Mouse (Mus musculus): ENCODE measurements around the gene Fam126b.
"Not testable (repeated sequence)": the region's sequence is repeated elsewhere in the genome, so short reads cannot be mapped to it uniquely, and the experiment has no call there.

Fam126b gene

GRCm38 (mm10) chr1:58570437-58570836 is 15.7 kb downstream of the Fam126b start:
- no peak for DNase-seq (ENCODE audit: inconsistent ontology term)

DNA sequence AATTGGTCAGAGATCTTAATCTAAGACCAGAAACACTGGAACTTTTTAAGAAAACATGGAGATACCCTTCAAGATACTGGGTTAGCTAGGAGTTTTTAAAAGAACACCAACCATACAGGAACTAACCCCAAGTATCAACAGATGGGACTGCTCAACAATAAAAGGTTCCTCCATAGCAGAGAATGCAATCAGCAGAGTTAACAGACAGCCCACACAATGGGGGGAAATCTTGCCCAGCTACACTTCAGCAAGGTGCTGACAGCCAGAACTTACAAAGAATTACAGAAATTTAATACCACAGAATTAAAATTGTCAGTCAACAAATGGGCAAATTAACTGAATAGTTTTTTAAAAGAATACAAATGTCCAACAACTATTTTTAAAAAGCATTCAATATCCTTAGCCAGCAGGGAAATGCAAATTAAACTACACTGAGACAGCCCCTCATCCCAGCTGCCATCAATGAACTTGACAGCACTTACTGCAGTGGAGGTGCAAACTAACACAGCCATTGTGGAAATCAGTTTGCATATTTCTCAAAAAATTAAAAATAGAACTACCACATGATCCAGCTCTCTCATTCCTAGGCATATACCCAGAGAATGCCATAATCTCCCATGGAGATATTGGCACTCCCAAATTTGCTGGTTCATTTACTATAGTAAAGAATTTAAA is 17.5 kb downstream of the Fam126b start:
- DNase-seq (ENCODE audit: inconsistent ontology term): no peak

DNA sequence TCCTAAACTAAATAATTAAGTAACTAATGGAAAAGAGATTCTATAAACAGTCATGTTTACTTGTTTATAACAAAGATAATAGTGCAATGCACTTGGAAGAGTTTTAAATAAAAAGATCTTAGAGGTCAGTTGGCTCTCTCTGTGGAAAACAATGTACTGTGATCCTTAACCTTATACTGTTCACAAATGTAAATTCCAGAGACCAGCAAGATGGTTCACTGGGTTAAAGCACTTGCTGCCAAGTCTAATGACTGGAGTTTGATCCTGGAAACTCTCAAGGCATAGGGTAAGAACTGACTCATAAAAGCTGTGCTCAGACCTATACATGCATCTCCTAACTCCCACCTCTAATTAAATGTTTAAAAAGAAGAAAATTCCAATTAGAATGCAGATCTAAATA is 19.5 kb downstream of the Fam126b start:
- DNase-seq (ENCODE audit: inconsistent ontology term): no peak

DNA sequence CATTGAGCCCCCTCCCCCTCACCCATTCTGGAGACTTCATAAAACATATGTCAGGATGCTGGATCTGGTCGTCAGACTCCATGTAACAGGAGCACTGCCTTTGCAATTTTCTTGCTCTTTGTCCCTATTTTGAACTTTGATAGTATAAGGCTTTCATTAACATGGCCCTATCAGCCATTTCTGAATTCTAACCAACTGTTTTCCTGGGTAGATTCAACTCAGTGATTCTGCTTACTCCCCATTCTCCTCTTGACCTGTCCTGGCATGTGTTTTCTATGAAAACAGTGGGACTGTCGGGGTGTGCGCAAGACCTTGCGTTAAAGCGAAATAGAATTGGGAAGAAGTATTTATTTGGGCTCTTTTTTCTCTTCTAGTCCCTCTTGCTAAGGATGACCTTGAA is 21.1 kb downstream of the Fam126b start:
- DNase-seq (ENCODE audit: inconsistent ontology term): no peak

DNA sequence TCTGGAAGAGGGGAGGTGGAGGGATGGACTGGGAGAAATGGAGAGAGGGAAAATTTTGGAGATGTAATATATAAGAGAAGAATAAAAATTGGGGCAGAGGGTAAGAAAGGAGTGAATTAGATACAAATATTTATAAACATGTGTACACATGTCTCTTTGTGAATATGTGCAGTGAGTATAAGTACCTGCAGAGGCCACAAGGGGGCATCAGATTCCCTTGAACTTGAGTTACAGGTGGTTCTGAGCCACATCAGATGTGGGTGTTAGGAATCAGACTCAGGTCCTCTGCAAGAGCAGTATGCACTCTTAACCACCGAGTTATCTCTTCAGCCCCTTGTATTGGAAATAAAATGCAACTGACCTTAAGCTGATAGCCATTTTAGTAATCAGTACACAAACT is 23.7 kb downstream of the Fam126b start:
- DNase-seq (ENCODE audit: inconsistent ontology term): no peak

- DNase-seq (ENCODE audit: inconsistent ontology term): not testable (repeated sequence)
Observed at GRCm38 (mm10) chr1:58560370-58560769, 25.8 kb downstream of the Fam126b start.

- no peak for DNase-seq (ENCODE audit: inconsistent ontology term)
Observed at GRCm38 (mm10) chr1:58541386-58541785, 44.7 kb downstream of the Fam126b start.

- no peak for DNase-seq (ENCODE audit: inconsistent ontology term)
Observed at GRCm38 (mm10) chr1:58507249-58507648, 78.9 kb downstream of the Fam126b start.

- DNase-seq (ENCODE audit: inconsistent ontology term): peak; percentile 96
Observed at GRCm38 (mm10) chr1:58504577-58505254, 81.4 kb downstream of the Fam126b start, which contains the start of gene Orc2. Orc2 (minus strand) TSS chr1:58505109.

- DNase-seq (ENCODE audit: inconsistent ontology term): no peak
Observed at GRCm38 (mm10) chr1:58503793-58504370, 82.2 kb downstream of the Fam126b start.

DNA sequence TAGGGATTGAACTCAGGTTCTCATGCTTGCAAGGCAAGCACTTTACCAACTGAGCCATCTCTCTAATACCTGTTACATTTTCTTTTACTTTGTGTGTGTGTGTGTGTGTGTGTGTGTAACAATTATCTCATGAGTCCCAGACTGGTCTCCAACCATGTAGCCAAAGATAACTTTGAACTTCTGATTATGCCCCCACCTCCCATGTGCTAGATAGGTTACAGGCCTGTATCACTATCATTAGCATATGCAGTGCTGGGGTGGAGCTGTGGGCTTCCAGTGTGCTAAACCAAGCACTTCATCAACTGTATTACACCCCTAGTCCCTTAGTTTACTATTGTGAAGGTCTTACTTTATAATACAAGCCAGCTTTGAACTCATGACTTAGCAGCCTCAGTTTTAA is 83.0 kb downstream of the Fam126b start:
- no peak for DNase-seq (ENCODE audit: inconsistent ontology term)

- DNase-seq (ENCODE audit: inconsistent ontology term): no peak
Observed at GRCm38 (mm10) chr1:58498758-58499157, 87.4 kb downstream of the Fam126b start.

GRCm38 (mm10) chr1:58497678-58498077 is 88.4 kb downstream of the Fam126b start:
- DNase-seq (ENCODE audit: inconsistent ontology term): no peak

- no peak for DNase-seq (ENCODE audit: inconsistent ontology term)
Observed at GRCm38 (mm10) chr1:58495603-58496002, 90.5 kb downstream of the Fam126b start.

DNA sequence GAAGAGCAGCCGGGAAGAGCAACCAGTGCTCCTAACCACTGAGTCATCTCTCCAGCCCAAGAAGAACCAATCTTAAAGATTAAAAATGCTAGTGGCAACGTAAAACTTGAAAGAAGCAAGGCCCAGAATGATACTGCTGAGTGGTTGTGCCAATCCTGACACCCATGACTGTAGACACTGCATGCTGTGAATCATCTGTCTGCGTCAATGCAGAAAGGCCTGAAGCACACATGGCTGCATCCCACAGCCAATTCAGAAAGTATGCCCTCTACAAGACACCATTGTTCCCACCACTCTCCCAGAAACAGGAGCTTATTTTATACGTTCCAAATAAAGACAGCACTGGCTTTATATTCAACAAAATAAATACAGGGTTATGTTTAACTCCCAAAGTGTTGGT is 103.5 kb downstream of the Fam126b start:
- no peak for DNase-seq (ENCODE audit: inconsistent ontology term)

DNA sequence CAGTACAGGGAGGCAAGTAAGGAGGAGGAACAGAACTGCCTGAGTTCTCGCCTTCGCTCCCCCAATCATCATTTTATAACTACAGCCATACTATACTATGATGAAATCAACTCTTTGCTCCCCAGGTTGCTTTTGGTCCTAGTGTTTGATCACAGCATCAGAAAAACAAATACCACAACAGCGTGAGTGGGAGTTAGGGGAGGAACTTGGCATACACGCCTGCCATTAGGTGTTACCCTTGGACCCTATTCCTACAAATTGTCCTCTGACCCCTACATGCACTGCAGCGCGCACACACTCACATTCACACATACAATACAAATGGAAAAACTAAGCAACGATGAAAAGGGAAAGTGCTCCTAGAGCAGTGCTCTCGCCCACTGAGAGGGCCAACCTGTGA is 110.5 kb downstream of the Fam126b start:
- no peak for DNase-seq (ENCODE audit: inconsistent ontology term)

Data from Muller cell, postnatal 12 days (primary cell).